In the genomic region with DNA sequence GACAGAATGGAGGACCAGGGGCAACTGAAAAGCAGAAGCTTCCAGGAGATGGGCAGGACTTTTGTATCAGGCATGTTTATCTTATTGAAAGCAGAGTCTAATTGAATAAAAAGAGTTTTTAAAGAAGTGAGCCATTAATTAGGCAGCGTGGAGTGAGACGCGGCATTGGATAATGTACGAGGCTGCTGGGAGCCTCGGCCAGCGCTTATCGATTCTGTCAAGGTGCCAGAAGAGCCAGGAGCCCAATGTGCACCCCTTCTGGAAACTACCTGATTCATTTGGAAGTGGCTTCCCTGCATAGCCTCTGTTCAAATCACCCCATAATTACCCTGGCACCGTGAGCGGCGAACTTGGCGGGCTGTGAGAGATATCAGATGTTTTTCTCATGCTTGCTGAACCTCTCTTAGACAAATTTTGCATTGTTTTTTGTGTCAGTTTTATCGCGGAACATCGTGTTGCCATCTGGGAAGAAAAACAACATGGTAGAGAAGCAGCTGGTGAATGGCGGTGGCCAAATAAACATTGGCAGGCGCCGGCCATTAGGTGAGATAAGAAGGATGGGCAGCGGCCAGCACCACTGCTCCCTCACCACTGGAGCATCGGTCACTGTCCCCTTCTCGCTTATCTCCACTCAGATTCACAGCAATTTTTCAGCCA, we compare ENCODE assay signal across 20 mouse cellular contexts. TPM values are rescaled to one million over a fixed set of nuclear protein-coding genes. Genes with fewer than 3 reads are reported as not detected.
DNase-seq lines count a peak whose midpoint lies in the region; ATAC-seq and TF ChIP-seq lines count a peak whose summit lies in the region.
"Had no signal": no experiment of that assay in that cellular context is flagged by ENCODE, and none has a peak within 500 bp of the region (broad histone marks: within the 10 kb centered on the region; RNA-seq: fewer than 3 reads in every experiment).

No protein-coding gene starts in this region.

- H3K27ac ChIP-seq in heart, embryonic 10.5 days = no peak overlapping the region
- H3K27ac ChIP-seq in heart, adult 2 months = no peak overlapping the region
- H3K27ac ChIP-seq in midbrain, postnatal 0 days (ENCODE audit: low read depth, low read length) = no peak overlapping the region
- H3K27ac ChIP-seq in midbrain, embryonic 11.5 days (ENCODE audit: low read depth, low read length) = no peak overlapping the region
- H3K27ac ChIP-seq in left cerebral cortex, adult 2 months = no peak overlapping the region
- H3K27ac ChIP-seq: limb, embryonic 15.5 days; macrophage had no signal

- H3K4me1 ChIP-seq in heart, embryonic 10.5 days = no peaks in the 10 kb centered on the region
- H3K4me1 ChIP-seq in heart, adult 2 months (ENCODE audit: control insufficient read depth, insufficient read depth, low read length) = no peaks in the 10 kb centered on the region
- H3K4me1 ChIP-seq in midbrain, postnatal 0 days (ENCODE audit: insufficient read depth, low read length) = no peaks in the 10 kb centered on the region
- H3K4me1 ChIP-seq in midbrain, embryonic 11.5 days (ENCODE audit: control insufficient read depth, insufficient read depth, low read length) = no peaks in the 10 kb centered on the region

- intact Hi-C loops in heart, adult 2 months (cut with DNase I) = no loop called here
- intact Hi-C loops in left cerebral cortex, adult 2 months (cut with DNase I) = no loop called here

- DNase-seq in heart, embryonic 10.5 days (ENCODE audit: low spot score) = peak; percentile 56
- no peak for DNase-seq in heart, adult 2 months
- peak; percentile 24 for DNase-seq in midbrain, postnatal 0 days (ENCODE audit: low spot score)
- DNase-seq in midbrain, embryonic 11.5 days (ENCODE audit: low spot score, missing footprints) = no peak
- peak; percentile 7 for DNase-seq in brain, adult 2 months (ENCODE audit: low read depth, low spot score)
- peak; percentile 9 to 13 for DNase-seq in layer of hippocampus, postnatal 25 days (ENCODE audit: extremely low spot score in 1 of 2, low spot score in 1 of 2)
- DNase-seq in left cerebral cortex, adult 2 months (ENCODE audit: extremely low spot score in 1 of 2, low spot score in 2 of 2) = no peak
- DNase-seq: adrenal gland, postnatal 36 days; cerebellum, adult 11 months; heart, postnatal 4 days; kidney, adult 8-10 months; thymus, postnatal 4 days had no signal

- no peak for TF ChIP-seq POLR2A in heart, adult 2 months (IDR thresholded peaks at IDR 0.05; ENCODE audit: insufficient read depth, low read depth, low read length)

- no peaks in the 10 kb centered on the region for H3K27me3 ChIP-seq in heart, embryonic 10.5 days (ENCODE audit: insufficient read depth, poor library complexity, severe bottlenecking)
- no peaks in the 10 kb centered on the region for H3K27me3 ChIP-seq in heart, adult 2 months (ENCODE audit: control insufficient read depth, insufficient read depth, low read length)
- H3K27me3 ChIP-seq in midbrain, postnatal 0 days (ENCODE audit: insufficient read depth, low read length) = no peaks in the 10 kb centered on the region
- H3K27me3 ChIP-seq in midbrain, embryonic 11.5 days (ENCODE audit: control insufficient read depth, insufficient read depth, low read length) = no peaks in the 10 kb centered on the region
- H3K27me3 ChIP-seq: limb, embryonic 15.5 days had no signal

- no peaks in the 10 kb centered on the region for H3K79me2 ChIP-seq in heart, adult 2 months (replicated peaks; ENCODE audit: control insufficient read depth, insufficient read depth, low read length)

- WGBS in heart, embryonic 10.5 days = 65% methylated on average over 20 of the region's 20 CpGs
- 65% methylated on average over 20 of the region's 20 CpGs for WGBS in heart, adult 2 months
- 94% methylated on average over 20 of the region's 20 CpGs for WGBS in midbrain, postnatal 0 days
- 91% methylated on average over 20 of the region's 20 CpGs for WGBS in midbrain, embryonic 11.5 days

- ATAC-seq in midbrain, postnatal 0 days (ENCODE audit: low FRiP score) = no peak
- ATAC-seq in midbrain, embryonic 11.5 days (ENCODE audit: low FRiP score) = no peak
- no peak for ATAC-seq in megakaryocyte-erythroid progenitor cell, adult 5-6 weeks (replicated peaks; ENCODE audit: low FRiP score, low TSS enrichment, poor library complexity, severe bottlenecking)

- no peak overlapping the region for H3K9ac ChIP-seq in heart, adult 2 months (ENCODE audit: low read depth, low read length)
- no peak overlapping the region for H3K9ac ChIP-seq in midbrain, postnatal 0 days (replicated peaks; ENCODE audit: low read length, poor library complexity, severe bottlenecking)
- no peak overlapping the region for H3K9ac ChIP-seq in midbrain, embryonic 11.5 days (ENCODE audit: low read length)
- H3K9ac ChIP-seq: limb, embryonic 15.5 days had no signal

- H3K9me3 ChIP-seq in heart, embryonic 10.5 days = no peaks in the 10 kb centered on the region
- no peaks in the 10 kb centered on the region for H3K9me3 ChIP-seq in midbrain, postnatal 0 days (ENCODE audit: low read length)
- H3K9me3 ChIP-seq in midbrain, embryonic 11.5 days (ENCODE audit: control insufficient read depth, low read length) = no peaks in the 10 kb centered on the region
- H3K9me3 ChIP-seq: limb, embryonic 15.5 days had no signal

- no peak overlapping the region for H3K4me3 ChIP-seq in heart, embryonic 10.5 days
- H3K4me3 ChIP-seq in heart, adult 2 months = no peak overlapping the region
- no peak overlapping the region for H3K4me3 ChIP-seq in midbrain, postnatal 0 days (ENCODE audit: low read depth, low read length)
- no peak overlapping the region for H3K4me3 ChIP-seq in midbrain, embryonic 11.5 days (ENCODE audit: low read depth, low read length)
- no peak overlapping the region for H3K4me3 ChIP-seq in left cerebral cortex, adult 2 months
- H3K4me3 ChIP-seq: limb, embryonic 15.5 days had no signal

- TF ChIP-seq EP300 in heart, adult 2 months (IDR thresholded peaks at IDR 0.05; ENCODE audit: insufficient read depth, low read depth, low read length) = no peak

- TF ChIP-seq CTCF in heart, adult 2 months (IDR thresholded peaks at IDR 0.05) = no peak
- TF ChIP-seq CTCF in midbrain, postnatal 0 days (IDR thresholded peaks at IDR 0.05) = no peak
- TF ChIP-seq CTCF in left cerebral cortex, adult 2 months (IDR thresholded peaks at IDR 0.05) = no peak

- no peaks in the 10 kb centered on the region for H3K36me3 ChIP-seq in heart, embryonic 10.5 days
- no peaks in the 10 kb centered on the region for H3K36me3 ChIP-seq in heart, adult 2 months (ENCODE audit: control insufficient read depth, insufficient read depth, low read length)
- H3K36me3 ChIP-seq in midbrain, postnatal 0 days (ENCODE audit: insufficient read depth, low read length) = no peaks in the 10 kb centered on the region
- H3K36me3 ChIP-seq in midbrain, embryonic 11.5 days (ENCODE audit: control insufficient read depth, insufficient read depth, low read length) = no peaks in the 10 kb centered on the region
- H3K36me3 ChIP-seq: limb, embryonic 15.5 days had no signal

- no peak overlapping the region for H3K4me2 ChIP-seq in midbrain, postnatal 0 days (ENCODE audit: low read depth, low read length, poor library complexity, severe bottlenecking)
- no peak overlapping the region for H3K4me2 ChIP-seq in midbrain, embryonic 11.5 days
- H3K4me2 ChIP-seq: limb, embryonic 15.5 days had no signal

RNA-seq across cellular contexts. Expression of a gene that starts 28.4 kb away (rescaled TPM):
- polyA plus RNA-seq in heart, embryonic 10.5 days (2016; fragmentation: Nextera tagmentation; extraction: Ambion mirVana) = not detected in 2 replicates
- total RNA-seq in heart, adult 2 months (2021) = not detected
- polyA plus RNA-seq in heart, adult 2 months (2012; rRNA removed) = not detected in 2 replicates
- total RNA-seq in midbrain, postnatal 0 days (2014; rRNA removed) = not detected in 2 replicates
- polyA plus RNA-seq in midbrain, postnatal 0 days (2015; fragmentation: Nextera tagmentation; extraction: Ambion mirVana) = not detected in 2 replicates
- polyA plus RNA-seq in midbrain, embryonic 11.5 days (2014; fragmentation: Nextera tagmentation; extraction: Ambion mirVana) = not detected in 2 replicates
- under 1 TPM; 0.80 to 0.94 TPM for total RNA-seq in layer of hippocampus, postnatal 25 days (2021)
- total RNA-seq in left cerebral cortex, adult 2 months (2021) = 1 to 10 TPM; 4.1 to 4.2 TPM
- total RNA-seq in megakaryocyte-erythroid progenitor cell, adult 5-6 weeks (2014; fragmentation: Nextera tagmentation) = not detected in 2 replicates
- not detected in 2 replicates for total RNA-seq in megakaryocyte-erythroid progenitor cell, adult 5-6 weeks (2017)
- total RNA-seq: adrenal gland, postnatal 36 days; gastrocnemius, adult 18-20 months; heart, postnatal 4 days; monocyte, adult 5-6 weeks; neutrophil, adult 5-6 weeks had no signal
- polyA plus RNA-seq: large intestine, adult 2 months; limb, embryonic 15.5 days; macrophage; stomach, embryonic 14.5 days had no signal

Comparison
In these comparisons a context has a peak if more than half of its experiments do, and no peak if none do; other contexts are left out.
1. DNase-seq: peak in heart, embryonic 10.5 days (single experiment), midbrain, postnatal 0 days (single experiment), brain, adult 2 months (single experiment) and layer of hippocampus, postnatal 25 days (2 of 2); none in heart, adult 2 months (0 of 2), midbrain, embryonic 11.5 days (single experiment) and left cerebral cortex, adult 2 months (0 of 2).